Comparison of ENCODE assay signal across 26 mouse cellular contexts in genomic region chr11:107010447-107010846, GRCm38 (mm10). TPM values are rescaled to one million over a fixed set of nuclear protein-coding genes. Genes with fewer than 3 reads are reported as not detected.
"Had no signal": no experiment of that assay in that cellular context is flagged by ENCODE, and none has a peak within 500 bp of the region (broad histone marks: within the 10 kb centered on the region; RNA-seq: fewer than 3 reads in every experiment).

No protein-coding gene starts in this region.

- ATAC-seq: hindbrain, postnatal 0 days; intestine, embryonic 16.5 days had no signal

- H3K36me3 ChIP-seq: heart, embryonic 10.5 days; heart, embryonic 12.5 days; hindbrain, embryonic 10.5 days; hindbrain, embryonic 12.5 days; hindbrain, embryonic 15.5 days; kidney, embryonic 15.5 days; limb, embryonic 13.5 days; limb, embryonic 15.5 days had no signal

- H3K4me3 ChIP-seq: gastrocnemius, adult 2 months; heart, embryonic 10.5 days; heart, embryonic 12.5 days; hindbrain, embryonic 10.5 days; hindbrain, embryonic 12.5 days; hindbrain, embryonic 15.5 days; kidney, embryonic 15.5 days; limb, embryonic 13.5 days; limb, embryonic 15.5 days had no signal

- H3K4me1 ChIP-seq: heart, embryonic 12.5 days had no signal

- H3K9ac ChIP-seq: heart, embryonic 12.5 days; hindbrain, embryonic 12.5 days; hindbrain, embryonic 15.5 days; kidney, embryonic 15.5 days; limb, embryonic 13.5 days; limb, embryonic 15.5 days had no signal

- H3K4me2 ChIP-seq: heart, embryonic 12.5 days; hindbrain, embryonic 12.5 days; hindbrain, embryonic 15.5 days; kidney, embryonic 15.5 days; limb, embryonic 15.5 days had no signal

- H3K27me3 ChIP-seq: hindbrain, embryonic 12.5 days; hindbrain, embryonic 15.5 days; kidney, embryonic 15.5 days; limb, embryonic 13.5 days; limb, embryonic 15.5 days had no signal

- H3K27ac ChIP-seq: gastrocnemius, adult 2 months; hindbrain, embryonic 10.5 days; hindbrain, embryonic 12.5 days; hindbrain, embryonic 15.5 days; hindbrain, postnatal 0 days; kidney, embryonic 15.5 days; kidney, postnatal 0 days; limb, embryonic 13.5 days; limb, embryonic 15.5 days had no signal

- H3K9me3 ChIP-seq: heart, embryonic 10.5 days; heart, embryonic 12.5 days; hindbrain, embryonic 15.5 days; kidney, embryonic 15.5 days; limb, embryonic 13.5 days; limb, embryonic 15.5 days had no signal

- DNase-seq: gastrocnemius, postnatal 10 days; gastrocnemius, postnatal 25 days; heart, adult 18-20 months; heart, postnatal 10 days; heart, postnatal 4 days; kidney, adult 11 months; kidney, adult 2 months; kidney, adult 9 months; kidney, postnatal 14 days; kidney, postnatal 36 days; layer of hippocampus, adult 9-11 months; layer of hippocampus, postnatal 36 days; left cerebral cortex, postnatal 4 days had no signal

RNA-seq across cellular contexts. Expression of gene 1810010H24Rik, which starts 15.0 kb away (rescaled TPM):
- total RNA-seq: granulocyte monocyte progenitor cell, adult 5-6 weeks had no signal
